Mouse (Mus musculus) layer of hippocampus, postnatal 25 days (tissue): ENCODE measurements at regions not wholly inside any gene's neighbourhood (a gene's known extent, or its start where the extent isn't known, plus 50 kb on each side); places are given as distances from the start of the nearest gene placed in this dataset.

ENCODE experiments used
- DNase-seq, 2 experiments: peaks; one replicate each; pipeline ENCODE4 v3.0.0; 2022; ENCODE audit warnings: mixed read lengths in 2 of 2, low spot score in 1 of 2; ENCODE audit errors: extremely low spot score in 1 of 2

GRCm38 (mm10) chr1:4671237-4672019, 136.3 kb upstream of the Gm37988 start:
- DNase-seq: no peak

DNA sequence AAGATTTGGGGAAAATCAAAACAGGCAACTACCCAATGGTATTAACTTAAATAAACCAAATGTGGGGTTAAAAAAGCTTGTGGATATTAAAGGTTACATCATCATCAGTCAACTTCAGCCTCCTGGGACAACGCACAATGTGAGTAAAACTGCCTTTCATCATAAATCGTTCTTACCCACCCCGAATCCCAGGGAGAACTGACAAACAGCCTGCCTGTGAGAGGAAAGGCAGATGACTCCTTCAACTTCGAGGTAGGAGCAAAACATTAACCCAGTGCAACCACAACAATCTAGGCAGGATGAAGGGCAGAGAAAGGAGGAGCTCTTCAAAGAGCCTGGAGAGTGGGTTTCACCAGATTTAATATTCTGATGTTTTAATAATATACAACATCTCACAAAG, 135.3 kb upstream of the Gm37988 start:
- no peak for DNase-seq

DNA sequence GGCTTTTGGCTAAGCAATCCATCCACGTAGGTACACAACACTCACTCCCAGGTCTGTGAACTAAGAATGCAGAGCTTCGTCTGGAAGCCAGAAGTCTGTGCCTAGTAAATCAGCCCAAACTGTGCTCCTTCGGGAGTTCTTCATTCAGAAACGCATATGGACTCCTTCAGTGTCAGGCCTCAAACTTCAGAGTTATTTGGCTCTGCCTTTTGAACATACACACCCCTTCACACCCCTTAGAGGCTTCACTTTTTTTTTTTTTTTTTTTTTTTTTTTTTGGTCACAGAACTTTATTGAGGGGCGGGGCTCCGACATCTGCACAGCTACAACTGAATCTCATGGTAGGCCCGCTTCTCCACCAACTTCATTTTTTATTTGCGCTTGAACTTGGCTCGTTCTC, 120.1 kb upstream of the Gm37988 start:
- DNase-seq: no peak

DNA sequence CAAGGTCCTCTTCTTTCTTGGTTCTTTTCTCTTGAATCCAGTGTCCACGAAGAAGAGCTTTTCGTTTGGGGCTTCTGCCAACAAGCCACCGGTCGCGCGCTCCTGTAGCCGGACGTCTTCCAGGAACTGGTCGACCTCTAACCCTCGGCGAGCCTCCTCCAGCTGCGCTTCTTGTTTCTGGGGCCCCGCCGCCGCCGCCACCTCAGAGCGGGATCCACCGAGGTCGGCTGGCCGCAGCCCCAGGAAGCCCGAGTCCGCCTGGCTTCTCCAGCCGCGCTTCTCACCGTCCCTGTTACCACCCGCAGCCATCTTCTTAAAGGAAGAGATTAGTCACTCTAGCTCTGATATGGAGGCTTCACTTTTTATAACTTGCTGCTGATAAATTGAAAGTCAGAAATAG, 118.6 kb upstream of the Gm37988 start:
- DNase-seq: no peak

DNA sequence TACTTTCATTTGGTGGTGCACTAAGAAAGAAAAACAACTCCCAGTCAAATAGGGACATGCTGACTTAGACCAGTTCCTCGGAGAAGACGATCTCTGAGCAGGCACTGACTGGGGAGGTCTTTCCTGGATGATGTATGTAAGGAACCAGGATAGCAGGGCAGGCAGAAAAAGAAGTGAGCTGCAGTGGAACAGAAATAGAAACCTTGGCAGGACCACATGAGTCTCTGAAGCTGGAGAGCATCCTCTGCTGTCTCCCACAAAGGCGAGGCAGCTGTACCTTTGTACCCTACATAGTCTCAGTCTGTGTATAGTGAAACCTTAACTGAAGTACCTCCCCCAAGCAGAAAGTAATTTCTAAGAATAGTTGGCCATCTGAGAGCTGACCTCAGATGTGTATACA, 104.4 kb upstream of the Gm37988 start:
- DNase-seq: no peak

DNA sequence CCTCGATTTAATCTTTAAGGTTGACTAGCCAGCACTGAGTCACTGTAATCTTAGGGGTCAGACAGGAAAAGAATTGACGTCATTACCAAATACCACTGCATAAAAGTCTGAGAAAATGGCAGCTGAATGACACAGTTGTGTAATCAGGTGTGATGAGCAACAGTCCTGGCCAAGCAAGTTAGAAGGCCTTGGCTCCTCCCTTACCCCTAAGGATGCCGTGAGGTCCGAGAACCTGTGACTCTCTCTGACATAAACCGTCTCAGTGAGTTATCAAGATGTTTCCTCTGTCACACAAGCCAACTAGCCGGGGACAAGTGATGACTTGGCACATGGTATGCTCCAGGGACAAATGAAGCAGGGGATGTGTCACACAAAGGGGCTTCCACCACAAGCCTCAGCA, 101.5 kb upstream of the Gm37988 start:
- DNase-seq: no peak

- no peak for DNase-seq
Observed at GRCm38 (mm10) chr1:4722333-4722931, 85.3 kb upstream of the Gm37988 start.
